Mouse (Mus musculus) heart, postnatal 0 days (tissue): ENCODE data around the gene Gm21870. TPM values are rescaled to one million over a fixed set of nuclear protein-coding genes. Genes with fewer than 3 reads are reported as not detected.
"Not testable (repeated sequence)": the region's sequence is repeated elsewhere in the genome, so short reads cannot be mapped to it uniquely, and the experiment has no call there.

Source experiments
- ATAC-seq: fragments of 200-750 bp; cut with Nextera tagmentation; 2 replicates; pipeline ENCODE4 v1.8.0; 2017; ENCODE audit warnings: low read depth, moderate number of reproducible peaks, moderate library complexity; ENCODE audit not compliant: insufficient read depth
- DNase-seq: peaks from one replicate; pipeline ENCODE4 v3.0.0-alpha.2; 2016; ENCODE audit warnings: low spot score
- H3K27ac ChIP-seq: fragments of 300-500 bp; sonication (generic); 2 replicates; pipeline ENCODE4 v1.5.1; 2014; ENCODE audit warnings: low read depth, mild to moderate bottlenecking
- H3K27me3 ChIP-seq: fragments of 300-500 bp; sonication (generic); 2 replicates; pipeline ENCODE4 v1.6.1; 2014; ENCODE audit warnings: low read length, mixed read lengths; ENCODE audit not compliant: control insufficient read depth, insufficient read depth
- H3K36me3 ChIP-seq: fragments of 300-500 bp; sonication (generic); replicated peaks from 2 replicates; pipeline ENCODE4 v1.6.1; 2014; ENCODE audit warnings: low read length, mixed read lengths; ENCODE audit not compliant: control insufficient read depth, insufficient read depth
- H3K4me1 ChIP-seq: fragments of 300-500 bp; sonication (generic); 2 replicates; pipeline ENCODE4 v1.6.1; 2014; ENCODE audit warnings: antibody characterized with exemption; ENCODE audit not compliant: control insufficient read depth, insufficient read depth
- H3K4me2 ChIP-seq: fragments of 300-500 bp; sonication (generic); 2 replicates; pipeline ENCODE4 v1.6.1; 2014; ENCODE audit warnings: low read depth, mild to moderate bottlenecking, low read length, moderate library complexity
- H3K4me3 ChIP-seq: fragments of 300-500 bp; sonication (generic); 2 replicates; pipeline ENCODE4 v1.5.1; 2014; ENCODE audit warnings: low read depth, low read length
- H3K9ac ChIP-seq: fragments of 300-500 bp; sonication (generic); replicated peaks from 2 replicates; pipeline ENCODE4 v1.6.1; 2014; ENCODE audit warnings: low read depth, low read length, mixed read lengths
- H3K9me3 ChIP-seq: fragments of 300-500 bp; sonication (generic); replicated peaks from 2 replicates; pipeline ENCODE4 v1.6.1; 2016; ENCODE audit warnings: low read length; ENCODE audit not compliant: control insufficient read depth
- WGBS: fragments of 180-500 bp; shearing (Covaris S2); extraction: QIAGEN DNeasy Blood & Tissue Kit; methylation state at CpG from one replicate; pipeline ENCODE4 v1.1.7; 2014; 5-methylcytosine and 5-hydroxymethylcytosine counted together
- polyA plus RNA-seq: library from polyadenylated mRNA; unstranded; fragments of >200 nt; fragmentation: Nextera tagmentation; extraction: Ambion mirVana; gene quantifications from 2 replicates; pipeline ENCODE4 v1.2.1, GENCODE M21; 2015
- total RNA-seq: library from RNA; depleted of rRNA; stranded (reverse); fragments of >200 nt; gene quantifications from 2 replicates; pipeline ENCODE4 v1.2.3, GENCODE M21; 2014; ENCODE audit warnings: low replicate concordance; rRNA removed

Gene Gm21870
- total RNA-seq (not detected in 2 replicates), polyA plus RNA-seq (not detected in 2 replicates)

DNA sequence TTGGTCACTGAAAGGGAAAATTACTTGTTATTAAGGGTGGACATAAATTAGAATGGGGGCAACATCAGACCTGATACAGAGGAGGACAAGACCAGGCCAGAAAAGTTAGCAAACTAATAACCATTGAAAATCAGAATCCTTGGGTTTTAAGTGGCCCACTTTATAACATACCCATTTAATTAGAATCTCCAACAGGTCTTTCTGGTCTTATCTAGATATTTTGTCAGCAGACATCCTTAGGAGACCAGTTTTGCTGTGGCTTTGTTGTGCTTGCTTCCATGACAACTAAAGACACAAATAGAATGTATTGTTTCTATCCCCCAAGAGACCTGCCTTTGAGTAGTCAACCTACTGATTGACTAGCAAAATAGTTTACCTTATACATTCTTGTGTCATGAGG is at the start of gene Gm21870:
Gene Gm21870 (minus strand): TSS at position 101 of the 400 bp plus-strand sequence.
- not testable (repeated sequence) for H3K9ac ChIP-seq, H3K27me3 ChIP-seq, H3K4me2 ChIP-seq, H3K4me3 ChIP-seq, H3K4me1 ChIP-seq, H3K36me3 ChIP-seq, H3K27ac ChIP-seq, H3K9me3 ChIP-seq, ATAC-seq, DNase-seq

- H3K27me3 ChIP-seq, DNase-seq, H3K9ac ChIP-seq, ATAC-seq, H3K36me3 ChIP-seq, H3K4me2 ChIP-seq, H3K27ac ChIP-seq, H3K9me3 ChIP-seq, H3K4me3 ChIP-seq, H3K4me1 ChIP-seq: not testable (repeated sequence)
- WGBS: 50% methylated on average over 2 of the region's 4 CpGs
These were observed 30.2 kb downstream of the Gm21870 start, which contains the start of gene Btbd35f6 for GRCm38 (mm10) chrX:33956440-33956839. Gene Btbd35f6, minus strand, starts transcription at chrX:33956540.

Other genes starting within 250 kb of the Gm21870 start
- gene Btbd35f6, start 30.3 kb downstream of the Gm21870 start, total RNA-seq: not detected in 2 replicates
- gene Btbd35f6, start 30.3 kb downstream of the Gm21870 start, polyA plus RNA-seq: not detected in 2 replicates
- not detected in 2 replicates for gene Btbd35f9, start 174.7 kb upstream of the Gm21870 start, total RNA-seq
- gene Btbd35f9, start 174.7 kb upstream of the Gm21870 start, polyA plus RNA-seq: not detected in 2 replicates